Mouse (Mus musculus) liver, embryonic 14.5 days (tissue): ENCODE measurements at regions not wholly inside any gene's neighbourhood (a gene's known extent, or its start where the extent isn't known, plus 50 kb on each side); places are given as distances from the start of the nearest gene placed in this dataset.
A peak's percentile ranks its signal among the peaks of the same experiment; 100 is the strongest.

Experiments
- ATAC-seq: fragments of 200-750 bp; cut with Nextera tagmentation; 2 replicates; pipeline ENCODE4 v1.8.0; 2017; ENCODE audit warnings: moderate number of reproducible peaks, mild to moderate bottlenecking, moderate library complexity; ENCODE audit not compliant: insufficient read depth
- DNase-seq, 3 experiments: peaks; one replicate each; pipeline ENCODE4 v3.0.0-alpha.2; 2012 to 2013; ENCODE audit warnings: low read depth in 3 of 3, low spot score in 3 of 3
- H3K27ac ChIP-seq: fragments of 300-500 bp; sonication (generic); 2 replicates; pipeline ENCODE4 v1.5.1; 2014; ENCODE audit warnings: moderate library complexity, mild to moderate bottlenecking, control low read depth, inconsistent platforms
- H3K27me3 ChIP-seq: fragments of 300-500 bp; sonication (generic); 2 replicates; pipeline ENCODE4 v1.6.1; 2014; ENCODE audit warnings: mild to moderate bottlenecking, low read length, moderate library complexity; ENCODE audit not compliant: control insufficient read depth, insufficient read depth
- H3K36me3 ChIP-seq: fragments of 300-500 bp; sonication (generic); replicated peaks from 2 replicates; pipeline ENCODE4 v1.6.1; 2014; ENCODE audit warnings: low read depth; ENCODE audit not compliant: control insufficient read depth, insufficient read depth
- H3K4me1 ChIP-seq, 2 experiments: fragments of 200-500 bp in 1 of 2; fragments of 300-500 bp in 1 of 2; sonication (generic) in 1 of 2; replicated peaks; 2 replicates each; pipeline ENCODE4 v1.6.1; 2012 to 2014; ENCODE audit warnings: antibody characterized with exemption in 1 of 2, inconsistent platforms in 1 of 2, low read length in 1 of 2; ENCODE audit not compliant: control insufficient read depth in 2 of 2, insufficient read depth in 2 of 2
- H3K4me2 ChIP-seq: fragments of 300-500 bp; sonication (generic); 2 replicates; pipeline ENCODE4 v1.6.1; 2014; ENCODE audit warnings: low read depth, mild to moderate bottlenecking, control low read depth, moderate library complexity
- H3K4me3 ChIP-seq, 2 experiments: fragments of 200-500 bp in 1 of 2; fragments of 300-500 bp in 1 of 2; sonication (generic) in 1 of 2; 2 replicates each; pipeline ENCODE4 v1.5.1; 2012 to 2014; ENCODE audit warnings: low read depth in 2 of 2, low read length in 2 of 2, mild to moderate bottlenecking in 2 of 2, control low read depth in 1 of 2, inconsistent platforms in 1 of 2, moderate library complexity in 1 of 2; ENCODE audit not compliant: insufficient read depth in 1 of 2
- H3K9ac ChIP-seq: fragments of 300-500 bp; sonication (generic); replicated peaks from 2 replicates; pipeline ENCODE4 v1.6.1; 2014; ENCODE audit warnings: mild to moderate bottlenecking, control low read depth, moderate library complexity
- H3K9me3 ChIP-seq: fragments of 300-500 bp; sonication (generic); 2 replicates; pipeline ENCODE4 v1.6.1; 2016; ENCODE audit warnings: low read length, mixed read lengths; ENCODE audit not compliant: control insufficient read depth
- CTCF ChIP-seq: IDR thresholded peaks from 2 replicates; pipeline ENCODE4 v1.5.1; 2016; ENCODE audit warnings: antibody characterized with exemption, low read depth, control low read depth
- EP300 ChIP-seq: IDR thresholded peaks from 2 replicates; pipeline ENCODE4 v1.6.1; 2016; ENCODE audit warnings: antibody characterized with exemption, low read depth
- WGBS: fragments of 180-500 bp; shearing (Covaris S2); extraction: QIAGEN DNeasy Blood & Tissue Kit; methylation state at CpG from one replicate; pipeline ENCODE4 v1.1.7; 2014; ENCODE audit not compliant: insufficient replicate concordance; 5-methylcytosine and 5-hydroxymethylcytosine counted together

DNA sequence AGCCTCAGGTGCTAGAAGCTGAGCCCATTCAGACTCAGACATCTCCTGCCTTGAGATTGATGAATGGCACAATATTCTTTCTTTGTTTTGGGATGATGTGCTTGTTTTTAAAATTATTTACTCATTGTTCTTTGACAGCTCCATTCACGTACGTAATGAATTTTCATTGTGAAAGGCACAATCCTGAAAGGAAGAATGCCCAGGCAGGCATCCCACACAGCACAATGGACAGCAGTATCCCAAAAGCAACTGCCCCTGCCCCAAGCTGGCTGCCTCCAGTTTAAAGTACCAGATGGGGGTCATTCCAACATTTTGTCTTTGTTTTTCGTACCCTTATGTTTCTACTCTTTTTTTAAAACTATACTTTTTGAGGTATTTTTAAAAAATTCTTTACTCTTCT, 210.9 kb upstream of the St8sia2 start:
- Histone ChIP-seq H3K9ac (no peak overlapping the region), H3K4me2 (no peak overlapping the region), H3K36me3 (no peaks in the 10 kb centered on the region), H3K4me1 (no peaks in the 10 kb centered on the region), H3K27ac (no peak overlapping the region), H3K4me3 (no peak overlapping the region), H3K9me3 (no peaks in the 10 kb centered on the region), H3K27me3 (no peaks in the 10 kb centered on the region)
- TF ChIP-seq CTCF (no peak), EP300 (no peak)
- ATAC-seq (no peak), DNase-seq (no peak)
- WGBS, result 67% methylated on average over 3 of the region's 3 CpGs

DNA sequence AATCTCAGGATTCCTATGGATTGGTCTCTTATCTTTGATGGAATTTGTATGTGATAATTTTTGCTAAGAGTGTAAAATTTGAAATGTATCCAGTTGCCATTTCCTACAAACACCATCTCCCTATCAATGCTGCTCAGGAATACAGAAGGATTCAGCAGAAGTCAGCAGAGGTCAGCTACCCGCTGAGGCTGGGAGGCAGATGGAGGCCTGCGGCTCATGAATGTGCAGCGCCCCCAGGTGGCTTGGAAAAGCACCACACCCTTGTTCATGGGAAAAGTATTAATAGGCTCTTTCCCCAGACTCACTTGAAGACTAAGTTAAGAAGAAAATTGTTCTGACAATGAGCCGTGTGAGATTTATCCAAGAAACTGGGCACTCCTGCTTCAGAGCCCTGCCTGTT, 187.2 kb upstream of the St8sia2 start:
- no peak for DNase-seq
- Histone ChIP-seq H3K9ac (no peak overlapping the region), H3K27ac (no peak overlapping the region), H3K4me2 (no peak overlapping the region), H3K36me3 (no peaks in the 10 kb centered on the region), H3K27me3 (no peaks in the 10 kb centered on the region), H3K4me3 (no peak overlapping the region), H3K4me1 (no peaks in the 10 kb centered on the region), H3K9me3 (no peaks in the 10 kb centered on the region)
- WGBS, result 29% methylated on average over 4 of the region's 4 CpGs
- no peak for ATAC-seq
- TF ChIP-seq EP300 (no peak), CTCF (peak; percentile 10; the same call in 1 of the 2 replicates)

DNA sequence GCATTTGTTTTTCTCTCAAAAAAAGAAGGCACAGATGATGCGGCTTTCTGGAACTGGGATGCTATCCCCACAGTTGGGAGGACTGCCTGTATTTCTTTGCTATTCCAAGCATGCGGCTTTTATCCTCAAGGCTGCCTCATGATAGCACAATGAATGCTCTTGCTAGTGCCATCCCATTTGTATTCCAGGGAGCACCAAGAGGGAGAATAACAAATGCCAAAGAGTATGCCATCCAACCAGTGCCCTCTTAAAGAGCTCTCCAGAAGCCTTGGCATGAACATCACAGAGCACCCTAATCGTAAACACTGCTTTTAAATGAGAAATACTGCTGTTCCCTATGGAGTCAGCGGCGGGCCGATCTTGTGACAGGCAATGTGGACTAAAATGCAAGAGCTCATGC, 185.3 kb upstream of the St8sia2 start:
- H3K4me1 ChIP-seq, result no peaks in the 10 kb centered on the region
- TF ChIP-seq CTCF, result no peak
- TF ChIP-seq EP300, result no peak
- 67% methylated on average over 6 of the region's 6 CpGs for WGBS
- no peak overlapping the region for H3K4me2 ChIP-seq
- no peak overlapping the region for H3K9ac ChIP-seq
- no peaks in the 10 kb centered on the region for H3K9me3 ChIP-seq
- H3K27me3 ChIP-seq, result no peaks in the 10 kb centered on the region
- no peaks in the 10 kb centered on the region for H3K36me3 ChIP-seq
- DNase-seq (no peak), ATAC-seq (no peak)
- no peak overlapping the region for H3K4me3 ChIP-seq
- H3K27ac ChIP-seq, result no peak overlapping the region

DNA sequence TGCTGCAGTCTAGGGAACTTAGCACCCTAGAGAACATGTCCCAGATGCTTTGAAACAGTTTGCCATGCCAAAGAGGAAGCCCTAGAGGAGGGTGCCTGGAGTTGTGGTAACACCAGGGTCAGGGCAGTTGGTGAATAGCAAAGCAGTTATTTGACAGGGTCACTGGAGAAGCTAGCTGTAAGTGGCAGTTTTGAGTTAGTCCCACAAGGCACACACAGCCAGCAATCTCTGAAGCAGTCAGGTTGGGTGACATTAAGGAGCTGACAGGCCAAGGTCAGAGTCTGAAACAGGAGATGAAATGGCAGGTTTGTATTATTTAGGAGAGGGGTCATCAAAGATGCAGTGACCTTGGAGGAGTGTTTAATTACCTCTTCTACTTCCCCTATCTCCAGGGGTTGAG, 171.2 kb upstream of the St8sia2 start:
- Histone ChIP-seq H3K9ac (no peak overlapping the region), H3K9me3 (no peaks in the 10 kb centered on the region)

DNA sequence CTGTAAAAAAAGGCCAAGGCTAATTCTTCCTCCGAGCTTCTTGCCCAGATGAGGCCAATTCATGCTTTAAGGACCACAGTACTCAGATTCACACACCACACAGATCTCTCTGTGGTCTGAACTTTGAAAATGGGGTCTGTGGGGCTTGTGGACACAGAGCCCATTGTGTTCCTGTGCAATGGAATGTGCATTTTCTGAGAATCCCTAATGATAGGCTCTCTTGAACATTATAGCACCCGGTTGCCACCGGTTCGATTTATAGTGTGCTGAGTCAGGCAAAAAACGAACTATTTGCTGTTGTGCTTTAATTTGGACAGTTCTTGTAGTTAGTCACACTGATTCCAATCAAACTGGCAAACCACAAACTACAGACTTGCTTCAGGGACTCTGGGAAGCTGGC, 160.7 kb upstream of the St8sia2 start:
- Histone ChIP-seq H3K4me2 (no peak overlapping the region), H3K9me3 (no peaks in the 10 kb centered on the region), H3K9ac (no peak overlapping the region), H3K27me3 (no peaks in the 10 kb centered on the region), H3K4me1 (no peaks in the 10 kb centered on the region), H3K36me3 (no peaks in the 10 kb centered on the region), H3K27ac (no peak overlapping the region), H3K4me3 (no peak overlapping the region)
- TF ChIP-seq EP300 (no peak), CTCF (no peak)
- no peak for ATAC-seq
- WGBS, result 64% methylated on average over 5 of the region's 5 CpGs
- no peak for DNase-seq

More for the DNA sequence above, 171.2 kb upstream of the St8sia2 start:
- no peaks in the 10 kb centered on the region for H3K4me1 ChIP-seq
- no peak overlapping the region for H3K27ac ChIP-seq
- DNase-seq, result no peak
- no peaks in the 10 kb centered on the region for H3K36me3 ChIP-seq
- no peak for ATAC-seq
- no peak for TF ChIP-seq CTCF
- TF ChIP-seq EP300, result no peak
- no peaks in the 10 kb centered on the region for H3K27me3 ChIP-seq
- H3K4me3 ChIP-seq, result no peak overlapping the region
- no peak overlapping the region for H3K4me2 ChIP-seq

DNA sequence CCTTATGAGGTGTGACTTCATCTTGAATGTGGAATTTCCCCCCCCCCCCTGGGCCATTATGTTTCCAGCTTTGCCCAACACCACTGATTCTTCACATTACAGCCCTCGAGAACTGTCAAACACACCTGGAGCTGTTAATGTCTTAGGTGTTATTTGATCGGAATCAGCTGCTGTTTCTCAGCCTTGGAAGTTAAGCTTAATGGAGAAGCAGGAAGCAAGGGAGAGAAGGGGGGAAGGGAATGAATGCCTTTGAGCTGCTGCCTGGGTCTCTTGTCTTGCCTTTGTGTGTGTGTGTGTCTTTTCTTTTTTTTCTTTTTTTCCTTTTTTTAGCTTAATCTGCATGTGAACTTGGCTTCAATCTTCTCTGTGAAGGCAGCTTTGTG, 159.7 kb upstream of the St8sia2 start:
- Histone ChIP-seq H3K27ac (no peak overlapping the region), H3K4me1 (no peaks in the 10 kb centered on the region), H3K4me2 (no peak overlapping the region), H3K9me3 (no peaks in the 10 kb centered on the region), H3K4me3 (no peak overlapping the region), H3K36me3 (no peaks in the 10 kb centered on the region), H3K9ac (no peak overlapping the region), H3K27me3 (no peaks in the 10 kb centered on the region)
- no peak for TF ChIP-seq EP300
- no peak for TF ChIP-seq CTCF
- 28% methylated on average over 2 of the region's 2 CpGs for WGBS
- no peak for ATAC-seq
- DNase-seq, result no peak
